In genomic region chr7:116608350-116609085, GRCm38 (mm10) we compare ENCODE assay signal across 7 mouse cellular contexts.
A peak's percentile ranks its signal among the peaks of the same experiment; 100 is the strongest.
DNase-seq lines count a peak whose midpoint lies in the region; ATAC-seq lines count a peak whose summit lies in the region.

No protein-coding gene starts in this region.

- H3K4me2 ChIP-seq in forebrain, embryonic 12.5 days, result peak overlapping the region; percentile 55
- H3K4me2 ChIP-seq in hindbrain, embryonic 11.5 days (replicated peaks; ENCODE audit: low read depth, low read length), result peak overlapping the region; percentile 41

- no peaks in the 10 kb centered on the region for H3K9me3 ChIP-seq in forebrain, embryonic 12.5 days
- H3K9me3 ChIP-seq in hindbrain, embryonic 11.5 days (ENCODE audit: control insufficient read depth, low read length), result no peaks in the 10 kb centered on the region

- no peaks in the 10 kb centered on the region for H3K36me3 ChIP-seq in forebrain, embryonic 12.5 days (replicated peaks)
- H3K36me3 ChIP-seq in hindbrain, embryonic 11.5 days (ENCODE audit: control insufficient read depth, insufficient read depth, low read length), result no peaks in the 10 kb centered on the region

- DNase-seq in MN1 (ENCODE audit: low spot score), result peak; percentile 74
- DNase-seq in c-Kit-negative CD71-positive TER-119-positive erythroid progenitor cells, embryonic 14.5 days (ENCODE audit: low read depth, low spot score), result peak; percentile 9
- DNase-seq in hindbrain, embryonic 11.5 days (ENCODE audit: low spot score), result peak; percentile 85
- DNase-seq in layer of hippocampus, postnatal 14 days (ENCODE audit: low spot score in 2 of 2), result peak; percentile 42 to 70
- DNase-seq in right cerebral cortex, postnatal 10 days (ENCODE audit: low spot score in 2 of 2), result peak; percentile 40 to 69

- 26% methylated on average over 14 of the region's 15 CpGs for WGBS in forebrain, embryonic 12.5 days
- 30% methylated on average over 15 of the region's 15 CpGs for WGBS in hindbrain, embryonic 11.5 days

- no peak overlapping the region for H3K9ac ChIP-seq in forebrain, embryonic 12.5 days
- 0 out of 2 replicates have a peak overlapping the region, but pooled peaks have one; percentile 34 for H3K9ac ChIP-seq in hindbrain, embryonic 11.5 days (ENCODE audit: low read depth, low read length)

- H3K4me3 ChIP-seq in forebrain, embryonic 12.5 days (replicated peaks), result peak overlapping the region; percentile 32
- peak overlapping the region; percentile 21 for H3K4me3 ChIP-seq in hindbrain, embryonic 11.5 days (ENCODE audit: low read depth, low read length)

- H3K27me3 ChIP-seq in forebrain, embryonic 12.5 days, result no peaks in the 10 kb centered on the region
- H3K27me3 ChIP-seq in hindbrain, embryonic 11.5 days (ENCODE audit: control insufficient read depth, insufficient read depth, low read length), result no peaks in the 10 kb centered on the region

- peak; percentile 72 for ATAC-seq in forebrain, embryonic 12.5 days (ENCODE audit: low FRiP score)
- ATAC-seq in hindbrain, embryonic 11.5 days (ENCODE audit: low FRiP score), result peak; percentile 65
- peak; percentile 88 for ATAC-seq in megakaryocyte, adult 5-6 weeks (ENCODE audit: poor library complexity, severe bottlenecking)

- H3K4me1 ChIP-seq in forebrain, embryonic 12.5 days, result peaks cover 7% of the 10 kb centered on the region
- H3K4me1 ChIP-seq in hindbrain, embryonic 11.5 days (replicated peaks; ENCODE audit: control insufficient read depth, insufficient read depth, low read length), result no peaks in the 10 kb centered on the region

- H3K27ac ChIP-seq in forebrain, embryonic 12.5 days, result no peak overlapping the region
- H3K27ac ChIP-seq in hindbrain, embryonic 11.5 days (ENCODE audit: low read depth, low read length), result no peak overlapping the region

Comparison
In these comparisons a context has a peak if more than half of its experiments do, and no peak if none do; other contexts are left out.
1. DNase-seq: peak in every context shown above with its lines; median percentile 85 in hindbrain, embryonic 11.5 days; 74 in MN1; 56 in layer of hippocampus, postnatal 14 days; 54 in right cerebral cortex, postnatal 10 days; 9 in c-Kit-negative CD71-positive TER-119-positive erythroid progenitor cells, embryonic 14.5 days.